Mouse (Mus musculus) midbrain, embryonic 10.5 days (tissue): ENCODE results near the gene Gm20388. TPM values are rescaled to one million over a fixed set of nuclear protein-coding genes. Genes with fewer than 3 reads are reported as not detected.

Source experiments
- DNase-seq: peaks from one replicate; pipeline ENCODE4 v3.0.0-alpha.2; 2017; ENCODE audit warnings: low spot score
- H3K27ac ChIP-seq: fragments of 300-500 bp; sonication (generic); replicated peaks from 2 replicates; pipeline ENCODE4 v1.5.1; 2016; ENCODE audit warnings: mild to moderate bottlenecking
- H3K27me3 ChIP-seq: fragments of 300-500 bp; sonication (generic); 2 replicates; pipeline ENCODE4 v1.6.1; 2016; ENCODE audit warnings: low read depth, mild to moderate bottlenecking; ENCODE audit not compliant: poor library complexity, severe bottlenecking
- H3K36me3 ChIP-seq: fragments of 300-500 bp; sonication (generic); 2 replicates; pipeline ENCODE4 v1.6.1; 2016; ENCODE audit warnings: mild to moderate bottlenecking, moderate library complexity
- H3K4me1 ChIP-seq: fragments of 300-500 bp; sonication (generic); 2 replicates; pipeline ENCODE4 v1.6.1; 2016
- H3K4me3 ChIP-seq: fragments of 300-500 bp; sonication (generic); 2 replicates; pipeline ENCODE4 v1.5.1; 2016; ENCODE audit warnings: mild to moderate bottlenecking, moderate library complexity
- H3K9me3 ChIP-seq: fragments of 300-500 bp; sonication (generic); replicated peaks from 2 replicates; pipeline ENCODE4 v1.6.1; 2016; ENCODE audit warnings: mild to moderate bottlenecking
- WGBS: fragments of 180-500 bp; shearing (Covaris S2); methylation state at CpG from one replicate; pipeline ENCODE4 v1.1.7; 2016; 5-methylcytosine and 5-hydroxymethylcytosine counted together
- polyA plus RNA-seq: library from polyadenylated mRNA; unstranded; fragments of >200 nt; fragmentation: Nextera tagmentation; extraction: Ambion mirVana; gene quantifications from 2 replicates; pipeline ENCODE4 v1.2.1, GENCODE M21; 2016

Gm20388 gene
- polyA plus RNA-seq, 1 experiment from 2014 or later, result 7.1 TPM

DNA sequence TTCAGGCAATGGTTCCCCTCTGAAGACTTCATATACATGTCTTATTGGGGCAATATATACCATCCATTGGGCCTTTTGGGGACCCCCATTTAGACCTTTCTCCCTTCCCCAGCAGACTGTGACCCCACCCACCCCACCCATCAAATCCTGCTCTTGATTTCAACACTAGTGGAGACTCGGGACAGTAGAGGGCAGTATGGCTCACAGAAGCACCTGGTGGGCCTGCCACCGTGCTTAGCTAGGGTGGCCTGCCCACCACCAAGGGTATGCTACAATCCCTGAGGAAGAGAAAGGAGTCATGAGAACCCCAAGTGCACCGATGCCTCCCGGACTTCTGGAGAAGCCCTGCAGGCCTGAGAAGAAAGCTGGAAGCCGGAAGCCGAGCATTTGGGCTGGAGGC lies 2428.2 kb downstream of the Gm20388 start:
- peaks cover 97% of the 10 kb centered on the region for H3K27me3 ChIP-seq
- H3K4me3 ChIP-seq, result no peak overlapping the region

GRCm38 (mm10) chr8:122340761-122341160 lies 2430.1 kb downstream of the Gm20388 start:
- 86% methylated on average over 3 of the region's 3 CpGs for WGBS
- Histone ChIP-seq H3K36me3 (peaks cover 2% of the 10 kb centered on the region; the same call in 1 of the 2 replicates), H3K9me3 (no peaks in the 10 kb centered on the region), H3K4me1 (peaks cover 41% of the 10 kb centered on the region), H3K4me3 (no peak overlapping the region), H3K27ac (no peak overlapping the region), H3K27me3 (peaks cover 97% of the 10 kb centered on the region)
- no peak for DNase-seq

More for the DNA sequence above, 2428.2 kb downstream of the Gm20388 start:
- Histone ChIP-seq H3K4me1 (peaks cover 33% of the 10 kb centered on the region), H3K36me3 (peaks cover 5% of the 10 kb centered on the region; the same call in 1 of the 2 replicates), H3K27ac (no peak overlapping the region), H3K9me3 (no peaks in the 10 kb centered on the region)
- no peak for DNase-seq
- 53% methylated on average over 6 of the region's 6 CpGs for WGBS

DNA sequence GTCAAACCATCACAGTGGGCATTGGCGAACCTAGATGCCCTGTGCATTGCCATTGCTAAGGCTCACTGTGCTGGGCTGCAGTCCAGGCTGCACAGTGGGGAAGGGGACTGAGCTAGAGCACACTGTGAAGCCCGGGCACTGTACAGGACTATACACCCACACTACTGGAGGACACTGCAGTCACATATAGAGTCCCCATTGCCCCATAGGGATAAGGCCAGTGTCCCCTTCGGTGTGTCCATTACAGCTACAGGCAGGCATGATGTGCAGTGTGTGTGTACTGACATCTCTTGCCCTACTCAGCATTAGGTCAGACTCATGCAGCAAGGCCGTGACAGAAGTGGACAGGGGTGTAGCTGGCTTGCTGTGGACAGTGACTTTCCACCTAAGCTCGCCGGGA lies 2431.1 kb downstream of the Gm20388 start:
- no peak overlapping the region for H3K27ac ChIP-seq
- 88% methylated on average over 6 of the region's 6 CpGs for WGBS
- no peak for DNase-seq
- no peak overlapping the region for H3K4me3 ChIP-seq
- H3K36me3 ChIP-seq, result peaks cover under 1% of the 10 kb centered on the region; the same call in 1 of the 2 replicates
- H3K9me3 ChIP-seq, result no peaks in the 10 kb centered on the region
- peaks cover 30% of the 10 kb centered on the region for H3K4me1 ChIP-seq
- peaks cover 89% of the 10 kb centered on the region for H3K27me3 ChIP-seq

- Histone ChIP-seq H3K4me3 (no peak overlapping the region), H3K27ac (no peak overlapping the region), H3K27me3 (peaks cover 83% of the 10 kb centered on the region), H3K36me3 (no peaks in the 10 kb centered on the region; the same call in 1 of the 2 replicates), H3K9me3 (no peaks in the 10 kb centered on the region), H3K4me1 (peaks cover 27% of the 10 kb centered on the region)
- 54% methylated on average over 5 of the region's 5 CpGs for WGBS
- DNase-seq, result no peak
These were observed 2431.7 kb downstream of the Gm20388 start for GRCm38 (mm10) chr8:122342362-122342761.

GRCm38 (mm10) chr8:122342806-122343209 lies 2432.2 kb downstream of the Gm20388 start:
- Histone ChIP-seq H3K4me3 (peak overlapping the region; percentile 49), H3K9me3 (no peaks in the 10 kb centered on the region), H3K36me3 (no peaks in the 10 kb centered on the region), H3K4me1 (peaks cover 27% of the 10 kb centered on the region), H3K27ac (no peak overlapping the region), H3K27me3 (peaks cover 83% of the 10 kb centered on the region)
- 8% methylated on average over 9 of the region's 9 CpGs for WGBS
- DNase-seq, result no peak

- Histone ChIP-seq H3K4me1 (peaks cover 27% of the 10 kb centered on the region), H3K27me3 (peaks cover 83% of the 10 kb centered on the region), H3K36me3 (no peaks in the 10 kb centered on the region), H3K9me3 (no peaks in the 10 kb centered on the region), H3K4me3 (peak overlapping the region; percentile 49), H3K27ac (no peak overlapping the region)
- no peak for DNase-seq
- WGBS, result 4% methylated on average over 11 of the region's 11 CpGs
These were observed 2432.7 kb downstream of the Gm20388 start for GRCm38 (mm10) chr8:122343341-122343740.

GRCm38 (mm10) chr8:122343758-122344157 lies 2433.1 kb downstream of the Gm20388 start:
- 0% methylated on average over 13 of the region's 14 CpGs for WGBS
- Histone ChIP-seq H3K4me3 (peak overlapping the region; percentile 49), H3K36me3 (no peaks in the 10 kb centered on the region), H3K9me3 (no peaks in the 10 kb centered on the region), H3K27me3 (peaks cover 83% of the 10 kb centered on the region), H3K27ac (peak overlapping the region; percentile 50), H3K4me1 (peaks cover 27% of the 10 kb centered on the region)
- peak; percentile 28 for DNase-seq

DNA sequence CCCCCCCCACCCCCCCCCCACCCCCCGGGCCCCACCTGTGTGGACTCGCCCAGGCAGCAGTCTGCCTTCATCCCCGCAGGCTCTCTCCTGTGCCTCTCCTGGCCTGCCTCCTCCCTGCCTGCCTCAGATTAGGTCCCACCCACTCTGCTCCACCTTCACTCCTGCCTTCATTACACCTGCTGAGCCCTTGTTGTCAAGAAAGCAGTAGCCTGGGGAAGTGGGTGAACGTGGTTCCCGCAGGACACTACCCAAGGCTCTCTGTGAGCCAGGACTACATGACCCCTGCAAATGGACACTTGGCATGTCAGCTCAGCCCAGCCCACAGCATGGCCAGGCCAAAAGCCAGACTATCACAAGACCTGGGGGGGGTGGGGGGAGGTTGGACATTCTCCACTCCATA lies 2433.6 kb downstream of the Gm20388 start:
- no peak for DNase-seq
- no peaks in the 10 kb centered on the region for H3K36me3 ChIP-seq
- H3K4me3 ChIP-seq, result peak overlapping the region; percentile 49
- peaks cover 28% of the 10 kb centered on the region for H3K4me1 ChIP-seq
- H3K27me3 ChIP-seq, result peaks cover 81% of the 10 kb centered on the region
- 0% methylated on average over 3 of the region's 5 CpGs for WGBS
- H3K9me3 ChIP-seq, result no peaks in the 10 kb centered on the region
- peak overlapping the region; percentile 50; the same call in 1 of the 2 replicates for H3K27ac ChIP-seq

- Histone ChIP-seq H3K36me3 (no peaks in the 10 kb centered on the region), H3K9me3 (no peaks in the 10 kb centered on the region), H3K27me3 (peaks cover 81% of the 10 kb centered on the region), H3K4me1 (peaks cover 40% of the 10 kb centered on the region), H3K4me3 (no peak overlapping the region), H3K27ac (no peak overlapping the region)
- WGBS, result 58% methylated on average over 12 of the region's 12 CpGs
- no peak for DNase-seq
These were observed 2434.8 kb downstream of the Gm20388 start for GRCm38 (mm10) chr8:122345181-122346095.

DNA sequence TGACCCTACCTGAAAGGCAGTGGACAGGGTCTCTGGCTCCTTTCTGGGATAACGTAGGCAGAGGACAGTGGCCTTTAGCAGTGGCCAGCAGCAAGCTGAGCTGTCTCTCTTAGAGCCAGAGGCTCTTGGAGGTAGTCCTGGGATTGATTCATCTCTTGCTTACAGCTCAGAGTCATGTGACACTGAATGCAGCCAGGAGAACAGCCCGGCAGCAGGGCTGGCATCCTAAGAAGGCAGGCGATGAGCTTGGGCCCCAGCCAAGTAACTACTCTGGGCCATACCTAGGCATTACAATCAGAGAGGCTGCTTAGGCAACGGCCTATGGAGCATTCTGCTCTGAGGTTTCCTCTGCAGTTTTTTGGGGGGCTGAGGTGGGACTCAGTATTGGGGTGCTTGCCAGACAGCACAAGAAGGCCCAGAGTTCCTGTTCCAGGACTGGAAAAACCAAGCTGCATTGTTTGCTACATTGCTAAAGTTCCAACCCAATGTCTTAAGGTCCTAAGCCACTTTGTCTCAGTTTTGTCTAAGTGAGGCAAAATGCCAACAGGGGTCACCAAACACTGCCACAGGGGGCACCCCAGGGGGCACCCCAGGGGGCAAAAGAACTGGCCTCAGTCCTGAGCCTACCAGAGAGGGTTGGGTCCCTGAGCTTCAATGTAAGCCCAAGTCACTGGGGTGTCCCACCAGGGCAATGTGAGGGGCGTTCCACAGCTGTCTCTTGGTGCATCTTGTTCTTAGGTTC lies 2437.3 kb downstream of the Gm20388 start:
- H3K4me3 ChIP-seq, result no peak overlapping the region
- no peaks in the 10 kb centered on the region for H3K9me3 ChIP-seq
- DNase-seq, result no peak
- peaks cover 72% of the 10 kb centered on the region for H3K27me3 ChIP-seq
- no peak overlapping the region for H3K27ac ChIP-seq
- WGBS, result 81% methylated on average over 5 of the region's 5 CpGs
- no peaks in the 10 kb centered on the region for H3K36me3 ChIP-seq
- H3K4me1 ChIP-seq, result peaks cover 52% of the 10 kb centered on the region

GRCm38 (mm10) chr8:122349357-122350297 lies 2439.0 kb downstream of the Gm20388 start:
- Histone ChIP-seq H3K4me3 (no peak overlapping the region), H3K27me3 (peaks cover 62% of the 10 kb centered on the region), H3K4me1 (peaks cover 36% of the 10 kb centered on the region), H3K27ac (peak overlapping the region; percentile 67), H3K9me3 (no peaks in the 10 kb centered on the region), H3K36me3 (no peaks in the 10 kb centered on the region)
- DNase-seq, result no peak
- 52% methylated on average over 15 of the region's 15 CpGs for WGBS
